Mouse (Mus musculus): ENCODE results near the gene Gm20696. TPM values are rescaled to one million over a fixed set of nuclear protein-coding genes. Genes with fewer than 3 reads are reported as not detected.

Gm20696 gene
- polyA plus RNA-seq, 1 experiment from 2014 or later = 2.4 TPM

DNA sequence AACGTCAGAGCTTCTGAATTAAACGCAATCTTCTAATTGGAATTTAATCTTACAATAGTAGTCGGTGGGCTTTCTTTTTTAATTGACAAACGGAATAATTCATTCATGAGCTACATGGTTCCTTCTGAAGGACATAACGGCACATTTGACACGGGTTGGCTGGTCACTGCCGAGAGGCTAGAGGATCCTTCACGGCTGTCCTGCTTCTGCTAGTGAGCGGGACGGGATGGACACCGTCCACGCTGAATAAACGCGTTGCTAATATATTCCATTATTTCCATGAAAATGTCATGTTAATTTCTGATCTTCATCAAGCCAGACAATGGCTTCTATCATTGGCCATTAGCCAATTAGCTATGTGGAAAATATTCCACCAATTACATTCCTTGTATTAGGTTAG, 236.0 kb downstream of the Gm20696 start:
- no peak overlapping the region for H3K4me3 ChIP-seq (ENCODE audit: low read length)
- no peaks in the 10 kb centered on the region for H3K9me3 ChIP-seq (ENCODE audit: control insufficient read depth, low read length)
- no peak overlapping the region for H3K27ac ChIP-seq (ENCODE audit: low read length)
- ATAC-seq = no peak
- H3K36me3 ChIP-seq (ENCODE audit: control insufficient read depth, insufficient read depth, low read length) = no peaks in the 10 kb centered on the region; the same call in 1 of the 2 replicates
- no peak overlapping the region for H3K9ac ChIP-seq (ENCODE audit: low read depth, low read length)
- H3K27me3 ChIP-seq (replicated peaks; ENCODE audit: control insufficient read depth, insufficient read depth, low read length) = no peaks in the 10 kb centered on the region
- WGBS = 88% methylated on average over 14 of the region's 14 CpGs
- peaks cover under 1% of the 10 kb centered on the region; the same call in 1 of the 2 replicates for H3K4me1 ChIP-seq (ENCODE audit: control insufficient read depth, insufficient read depth, low read length)
- no peak overlapping the region for H3K4me2 ChIP-seq (ENCODE audit: low read depth, low read length)

- Histone ChIP-seq H3K9me3 (ENCODE audit: control insufficient read depth, low read length) (no peaks in the 10 kb centered on the region), H3K4me1 (ENCODE audit: control insufficient read depth, insufficient read depth, low read length) (peaks cover 5% of the 10 kb centered on the region; the same call in 1 of the 2 replicates), H3K36me3 (ENCODE audit: control insufficient read depth, insufficient read depth, low read length) (no peaks in the 10 kb centered on the region; the same call in 1 of the 2 replicates), H3K4me3 (ENCODE audit: low read length) (no peak overlapping the region), H3K27ac (ENCODE audit: low read length) (no peak overlapping the region), H3K4me2 (ENCODE audit: low read depth, low read length) (no peak overlapping the region), H3K27me3 (replicated peaks; ENCODE audit: control insufficient read depth, insufficient read depth, low read length) (no peaks in the 10 kb centered on the region), H3K9ac (ENCODE audit: low read depth, low read length) (no peak overlapping the region)
- ATAC-seq = no peak
- WGBS = 71% methylated on average over 16 of the region's 16 CpGs
Observed at GRCm38 (mm10) chr6:99429378-99430131, 237.0 kb downstream of the Gm20696 start.

- no peak for ATAC-seq
- no peak overlapping the region for H3K4me2 ChIP-seq (ENCODE audit: low read depth, low read length)
- H3K27ac ChIP-seq (ENCODE audit: low read length) = no peak overlapping the region
- H3K9me3 ChIP-seq (ENCODE audit: control insufficient read depth, low read length) = no peaks in the 10 kb centered on the region
- H3K36me3 ChIP-seq (ENCODE audit: control insufficient read depth, insufficient read depth, low read length) = no peaks in the 10 kb centered on the region; the same call in 1 of the 2 replicates
- 75% methylated on average over 2 of the region's 2 CpGs for WGBS
- no peaks in the 10 kb centered on the region for H3K27me3 ChIP-seq (replicated peaks; ENCODE audit: control insufficient read depth, insufficient read depth, low read length)
- no peak overlapping the region for H3K9ac ChIP-seq (ENCODE audit: low read depth, low read length)
- peaks cover 5% of the 10 kb centered on the region; the same call in 1 of the 2 replicates for H3K4me1 ChIP-seq (ENCODE audit: control insufficient read depth, insufficient read depth, low read length)
- no peak overlapping the region for H3K4me3 ChIP-seq (ENCODE audit: low read length)
Observed at GRCm38 (mm10) chr6:99428961-99429360, 237.6 kb downstream of the Gm20696 start.

DNA sequence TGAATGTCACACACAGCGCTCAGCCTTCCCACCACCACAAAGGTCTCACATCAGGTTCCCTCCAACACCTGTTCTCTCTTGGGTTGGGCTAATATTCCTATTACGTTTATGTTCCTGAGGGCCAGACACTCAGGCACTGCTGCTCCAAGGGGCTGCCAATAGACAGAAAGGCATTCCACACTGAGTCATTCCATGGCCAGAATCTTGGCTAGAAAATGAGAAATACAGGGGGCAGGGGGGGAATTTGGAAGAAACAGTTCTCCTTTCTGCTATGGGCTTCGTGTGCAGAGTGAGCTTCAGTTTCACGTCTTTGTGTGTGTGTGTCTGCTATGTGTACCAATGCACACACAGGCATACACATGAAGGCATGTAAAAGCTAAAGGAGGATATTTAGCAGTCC, 239.3 kb downstream of the Gm20696 start:
- 0 out of 2 replicates have a peak, but pooled peaks cover 5% of the 10 kb centered on the region for H3K4me1 ChIP-seq (ENCODE audit: control insufficient read depth, insufficient read depth, low read length)
- H3K27ac ChIP-seq (ENCODE audit: low read length) = no peak overlapping the region
- H3K27me3 ChIP-seq (replicated peaks; ENCODE audit: control insufficient read depth, insufficient read depth, low read length) = no peaks in the 10 kb centered on the region
- H3K4me3 ChIP-seq (ENCODE audit: low read length) = no peak overlapping the region
- WGBS = 72% methylated on average over 4 of the region's 4 CpGs
- no peak for ATAC-seq
- H3K36me3 ChIP-seq (ENCODE audit: control insufficient read depth, insufficient read depth, low read length) = no peaks in the 10 kb centered on the region
- H3K9ac ChIP-seq (ENCODE audit: low read depth, low read length) = no peak overlapping the region
- H3K4me2 ChIP-seq (ENCODE audit: low read depth, low read length) = no peak overlapping the region
- no peaks in the 10 kb centered on the region for H3K9me3 ChIP-seq (ENCODE audit: control insufficient read depth, low read length)

- Histone ChIP-seq H3K4me2 (ENCODE audit: low read depth, low read length) (no peak overlapping the region), H3K27ac (ENCODE audit: low read length) (no peak overlapping the region), H3K36me3 (ENCODE audit: control insufficient read depth, insufficient read depth, low read length) (no peaks in the 10 kb centered on the region), H3K9me3 (ENCODE audit: control insufficient read depth, low read length) (no peaks in the 10 kb centered on the region), H3K9ac (ENCODE audit: low read depth, low read length) (no peak overlapping the region), H3K4me3 (ENCODE audit: low read length) (no peak overlapping the region), H3K4me1 (ENCODE audit: control insufficient read depth, insufficient read depth, low read length) (0 out of 2 replicates have a peak, but pooled peaks cover 5% of the 10 kb centered on the region), H3K27me3 (replicated peaks; ENCODE audit: control insufficient read depth, insufficient read depth, low read length) (no peaks in the 10 kb centered on the region)
- 51% methylated on average over 3 of the region's 3 CpGs for WGBS
- peak; percentile 68 for ATAC-seq
Observed at GRCm38 (mm10) chr6:99425044-99425443, 241.6 kb downstream of the Gm20696 start.

GRCm38 (mm10) chr6:99420666-99421065, 245.9 kb downstream of the Gm20696 start:
- 85% methylated on average over 8 of the region's 8 CpGs for WGBS
- H3K4me3 ChIP-seq (ENCODE audit: low read length) = no peak overlapping the region
- no peak overlapping the region for H3K4me2 ChIP-seq (ENCODE audit: low read depth, low read length)
- H3K9ac ChIP-seq (ENCODE audit: low read depth, low read length) = no peak overlapping the region
- no peak for ATAC-seq
- no peak overlapping the region for H3K27ac ChIP-seq (ENCODE audit: low read length)
- H3K27me3 ChIP-seq (replicated peaks; ENCODE audit: control insufficient read depth, insufficient read depth, low read length) = no peaks in the 10 kb centered on the region
- H3K36me3 ChIP-seq (ENCODE audit: control insufficient read depth, insufficient read depth, low read length) = no peaks in the 10 kb centered on the region
- no peaks in the 10 kb centered on the region for H3K9me3 ChIP-seq (ENCODE audit: control insufficient read depth, low read length)
- 0 out of 2 replicates have a peak, but pooled peaks cover 5% of the 10 kb centered on the region for H3K4me1 ChIP-seq (ENCODE audit: control insufficient read depth, insufficient read depth, low read length)

DNA sequence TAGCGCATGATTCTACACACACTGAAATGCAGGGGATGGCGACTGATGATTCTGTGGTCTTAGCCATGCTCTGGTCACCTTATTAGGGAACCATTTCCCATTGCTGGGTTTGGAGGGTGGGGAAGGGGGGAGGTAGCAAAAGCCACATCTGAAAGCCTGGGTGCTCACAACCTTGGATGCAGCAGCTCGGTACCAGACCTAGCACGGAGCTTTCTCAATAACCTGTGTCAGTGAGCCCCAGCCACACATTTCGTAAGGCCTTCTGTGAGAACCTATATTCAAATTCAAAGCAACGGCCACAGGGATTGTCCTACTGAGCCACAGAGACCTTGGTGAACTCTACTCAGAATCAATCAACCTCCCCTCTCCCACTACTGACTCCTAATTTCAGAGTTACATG, 254.0 kb downstream of the Gm20696 start:
- no peak overlapping the region for H3K4me2 ChIP-seq (ENCODE audit: low read depth, low read length)
- ATAC-seq = no peak
- H3K9ac ChIP-seq (ENCODE audit: low read depth, low read length) = no peak overlapping the region
- H3K36me3 ChIP-seq (ENCODE audit: control insufficient read depth, insufficient read depth, low read length) = no peaks in the 10 kb centered on the region
- H3K4me3 ChIP-seq (ENCODE audit: low read length) = no peak overlapping the region
- peaks cover 11% of the 10 kb centered on the region for H3K4me1 ChIP-seq (ENCODE audit: control insufficient read depth, insufficient read depth, low read length)
- H3K27ac ChIP-seq (ENCODE audit: low read length) = no peak overlapping the region
- 89% methylated on average over 6 of the region's 6 CpGs for WGBS
- H3K9me3 ChIP-seq (ENCODE audit: control insufficient read depth, low read length) = no peaks in the 10 kb centered on the region
- H3K27me3 ChIP-seq (replicated peaks; ENCODE audit: control insufficient read depth, insufficient read depth, low read length) = no peaks in the 10 kb centered on the region

DNA sequence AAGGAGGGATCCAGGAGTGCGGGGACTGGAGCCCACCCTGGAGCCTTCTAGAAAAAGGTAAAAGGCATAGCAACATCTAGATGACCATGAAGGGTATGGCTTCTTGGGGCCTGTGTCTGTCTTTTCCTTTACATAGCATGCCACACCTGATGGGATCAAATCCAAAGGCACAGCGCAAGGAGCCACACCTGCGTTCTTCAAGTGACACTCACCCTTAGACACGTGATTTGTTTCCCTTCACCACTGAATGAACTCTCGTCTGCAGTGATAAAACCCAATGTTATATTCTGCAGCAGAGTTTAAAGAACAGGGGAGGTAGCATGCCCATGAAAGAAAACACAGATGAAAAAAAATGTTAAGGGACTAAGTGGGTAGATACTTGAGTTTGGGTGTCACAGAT, 257.0 kb downstream of the Gm20696 start:
- Histone ChIP-seq H3K4me3 (ENCODE audit: low read length) (no peak overlapping the region), H3K27me3 (replicated peaks; ENCODE audit: control insufficient read depth, insufficient read depth, low read length) (no peaks in the 10 kb centered on the region), H3K36me3 (ENCODE audit: control insufficient read depth, insufficient read depth, low read length) (no peaks in the 10 kb centered on the region), H3K4me2 (ENCODE audit: low read depth, low read length) (no peak overlapping the region), H3K9ac (ENCODE audit: low read depth, low read length) (no peak overlapping the region), H3K27ac (ENCODE audit: low read length) (no peak overlapping the region), H3K9me3 (ENCODE audit: control insufficient read depth, low read length) (no peaks in the 10 kb centered on the region), H3K4me1 (ENCODE audit: control insufficient read depth, insufficient read depth, low read length) (peaks cover 20% of the 10 kb centered on the region)
- ATAC-seq = peak; percentile 69
- WGBS = 69% methylated on average over 5 of the region's 5 CpGs

DNA sequence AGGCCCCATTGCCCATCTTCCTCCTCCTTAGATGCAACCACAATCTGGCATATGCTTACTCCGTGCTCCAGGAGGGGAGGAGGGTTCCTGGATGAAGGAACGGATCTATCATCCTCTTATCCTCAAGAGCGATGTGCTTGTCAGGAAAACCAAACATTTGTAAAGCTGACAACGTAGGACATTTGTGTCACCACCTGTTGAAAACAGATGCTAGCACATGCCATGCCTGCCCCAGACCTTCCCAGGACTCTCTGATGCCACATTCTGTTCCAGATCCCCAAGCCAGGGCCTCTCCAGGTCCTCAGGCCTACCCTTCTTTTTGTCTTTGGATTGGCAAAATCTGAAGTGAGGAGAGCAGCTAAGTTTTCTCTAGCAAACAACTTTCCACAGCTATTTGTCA, 257.7 kb downstream of the Gm20696 start:
- H3K4me3 ChIP-seq (ENCODE audit: low read length) = no peak overlapping the region
- no peaks in the 10 kb centered on the region for H3K9me3 ChIP-seq (ENCODE audit: control insufficient read depth, low read length)
- H3K27ac ChIP-seq (ENCODE audit: low read length) = no peak overlapping the region
- H3K9ac ChIP-seq (ENCODE audit: low read depth, low read length) = no peak overlapping the region
- H3K4me2 ChIP-seq (ENCODE audit: low read depth, low read length) = no peak overlapping the region
- H3K4me1 ChIP-seq (ENCODE audit: control insufficient read depth, insufficient read depth, low read length) = peaks cover 20% of the 10 kb centered on the region
- no peaks in the 10 kb centered on the region for H3K36me3 ChIP-seq (ENCODE audit: control insufficient read depth, insufficient read depth, low read length)
- ATAC-seq = no peak
- H3K27me3 ChIP-seq (replicated peaks; ENCODE audit: control insufficient read depth, insufficient read depth, low read length) = no peaks in the 10 kb centered on the region
- WGBS = 66% methylated on average over 4 of the region's 4 CpGs

All from intestine, embryonic 16.5 days (tissue).